21 mouse cellular contexts compared by ENCODE assay signal in genomic region chr6:17568702-17569352, GRCm38 (mm10).
DNase-seq lines count a peak whose midpoint lies in the region; ATAC-seq and TF ChIP-seq lines count a peak whose summit lies in the region.
"Had no signal": no experiment of that assay in that cellular context is flagged by ENCODE, and none has a peak within 500 bp of the region (broad histone marks: within the 10 kb centered on the region; RNA-seq: fewer than 3 reads in every experiment).

No protein-coding gene starts in this region.

- no peaks in the 10 kb centered on the region for H3K9me3 ChIP-seq in lung, postnatal 0 days (ENCODE audit: low read length)
- no peaks in the 10 kb centered on the region for H3K9me3 ChIP-seq in liver, embryonic 16.5 days (replicated peaks; ENCODE audit: control insufficient read depth, low read length)
- H3K9me3 ChIP-seq: forebrain, embryonic 13.5 days; heart, embryonic 12.5 days; lung, embryonic 15.5 days; megakaryocyte, embryonic 14.5 days had no signal

- TF ChIP-seq EP300 in lung, postnatal 0 days (IDR thresholded peaks at IDR 0.05): no peak

- no peak overlapping the region for H3K27ac ChIP-seq in lung, postnatal 0 days (ENCODE audit: low read length)
- H3K27ac ChIP-seq in liver, embryonic 16.5 days (ENCODE audit: low read length): peak overlapping the region; percentile 76
- H3K27ac ChIP-seq: forebrain, embryonic 13.5 days; hindbrain, embryonic 14.5 days; lung, embryonic 15.5 days had no signal

- H3K4me2 ChIP-seq in lung, postnatal 0 days (replicated peaks; ENCODE audit: low read depth, low read length): no peak overlapping the region
- H3K4me2 ChIP-seq in liver, embryonic 16.5 days (ENCODE audit: low read depth, low read length): no peak overlapping the region
- H3K4me2 ChIP-seq: forebrain, embryonic 13.5 days; heart, embryonic 12.5 days; hindbrain, embryonic 14.5 days; lung, embryonic 15.5 days had no signal

- no peak overlapping the region for H3K4me3 ChIP-seq in lung, postnatal 0 days (ENCODE audit: low read depth, low read length)
- H3K4me3 ChIP-seq in liver, embryonic 16.5 days (ENCODE audit: low read depth, low read length): no peak overlapping the region
- H3K4me3 ChIP-seq: forebrain, embryonic 13.5 days; heart, embryonic 12.5 days; lung, embryonic 15.5 days; megakaryocyte, embryonic 14.5 days had no signal

- no peak for TF ChIP-seq CTCF in lung, postnatal 0 days (IDR thresholded peaks at IDR 0.05)

- peak; percentile 19 for DNase-seq in lung, postnatal 0 days (ENCODE audit: low spot score)
- no peak for DNase-seq in lung, postnatal 4 days
- peak; percentile 75 to 89 for DNase-seq in kidney, adult 8-10 months
- peak; percentile 64 to 65 for DNase-seq in kidney, postnatal 25 days
- no peak for DNase-seq in T-cell, adult 2 months (ENCODE audit: low spot score)
- no peak for DNase-seq in thymus, postnatal 36 days
- no peak for DNase-seq in right cerebral cortex, postnatal 36 days (ENCODE audit: low spot score in 2 of 2)
- DNase-seq: adrenal gland, adult 2 months; B cell, adult 2 months; cerebellum, adult 2 months; heart, postnatal 14 days; retina, postnatal 1 day; right cerebral cortex, postnatal 4 days; thymus, postnatal 14 days had no signal

- H3K9ac ChIP-seq in lung, postnatal 0 days (replicated peaks; ENCODE audit: low read depth): no peak overlapping the region
- H3K9ac ChIP-seq in liver, embryonic 16.5 days (ENCODE audit: low read depth, low read length): no peak overlapping the region
- H3K9ac ChIP-seq: forebrain, embryonic 13.5 days; heart, embryonic 12.5 days; hindbrain, embryonic 14.5 days; lung, embryonic 15.5 days had no signal

- no peaks in the 10 kb centered on the region for H3K4me1 ChIP-seq in lung, postnatal 0 days (ENCODE audit: insufficient read depth, low read depth, low read length)
- H3K4me1 ChIP-seq in liver, embryonic 16.5 days (ENCODE audit: control insufficient read depth, low read depth, low read length): no peaks in the 10 kb centered on the region; the same call in 1 of the 2 replicates
- H3K4me1 ChIP-seq: forebrain, embryonic 13.5 days; lung, embryonic 15.5 days; megakaryocyte, embryonic 14.5 days had no signal

- no peaks in the 10 kb centered on the region for H3K27me3 ChIP-seq in lung, postnatal 0 days (replicated peaks; ENCODE audit: insufficient read depth, low read length)
- no peaks in the 10 kb centered on the region for H3K27me3 ChIP-seq in liver, embryonic 16.5 days (ENCODE audit: control insufficient read depth, insufficient read depth, low read depth, low read length)
- H3K27me3 ChIP-seq: forebrain, embryonic 13.5 days; heart, embryonic 12.5 days; lung, embryonic 15.5 days; megakaryocyte, embryonic 14.5 days had no signal

- 61% methylated on average over 11 of the region's 11 CpGs for WGBS in lung, postnatal 0 days
- WGBS in liver, embryonic 16.5 days (ENCODE audit: insufficient replicate concordance): 65% methylated on average over 11 of the region's 11 CpGs

- peak; percentile 32; the same call in 1 of the 2 replicates for ATAC-seq in lung, postnatal 0 days
- ATAC-seq in liver, embryonic 16.5 days (ENCODE audit: low read depth): peak; percentile 93
- ATAC-seq: forebrain, embryonic 13.5 days; midbrain, embryonic 16.5 days had no signal

- no peaks in the 10 kb centered on the region for H3K36me3 ChIP-seq in lung, postnatal 0 days (ENCODE audit: insufficient read depth, low read length)
- no peaks in the 10 kb centered on the region for H3K36me3 ChIP-seq in liver, embryonic 16.5 days (ENCODE audit: control insufficient read depth, insufficient read depth)
- H3K36me3 ChIP-seq: heart, embryonic 12.5 days; lung, embryonic 15.5 days had no signal

Comparison
In these comparisons a context has a peak if more than half of its experiments do, and no peak if none do; other contexts are left out.
1. DNase-seq: peak in lung, postnatal 0 days (single experiment), kidney, adult 8-10 months (2 of 2) and kidney, postnatal 25 days (2 of 2); none in lung, postnatal 4 days (0 of 2), T-cell, adult 2 months (single experiment), thymus, postnatal 36 days (0 of 2) and right cerebral cortex, postnatal 36 days (0 of 2).